Mouse (Mus musculus): ENCODE measurements at regions not wholly inside any gene's neighbourhood (a gene's known extent, or its start where the extent isn't known, plus 50 kb on each side); places are given as distances from the start of the nearest gene placed in this dataset.

DNA sequence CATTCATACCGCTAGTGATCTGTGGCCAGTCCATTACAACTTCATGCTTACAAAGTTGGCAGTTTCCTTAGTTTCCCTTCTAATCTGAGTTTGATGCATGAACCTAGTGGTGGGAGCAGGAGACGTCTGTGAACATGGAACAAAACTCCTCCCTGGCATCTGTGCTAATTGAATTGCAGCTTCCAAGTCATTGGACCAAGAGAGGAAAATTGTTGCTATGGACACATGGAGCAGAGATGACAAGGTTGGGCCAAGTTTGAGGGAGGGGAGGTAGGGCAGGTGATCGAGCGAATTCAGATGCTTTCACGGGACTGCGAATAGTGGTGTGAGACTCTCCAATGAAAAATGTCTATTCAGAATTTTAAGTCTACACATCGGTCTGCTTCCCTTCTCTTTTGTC lies 627.5 kb downstream of the Nr2f2 start:
- no peak for TF ChIP-seq TAL1 (IDR thresholded peaks at IDR 0.05; ENCODE audit: low read length)
- no peak for TF ChIP-seq GATA1 (IDR thresholded peaks at IDR 0.05; ENCODE audit: low read length)

All from erythroblast, embryonic 14.5 days (primary cell).